Mouse (Mus musculus) adipocyte (in vitro differentiated cells): ENCODE results near the gene Gm15091.
"Not testable (repeated sequence)": the region's sequence is repeated elsewhere in the genome, so short reads cannot be mapped to it uniquely, and the experiment has no call there.

Source experiments
- DNase-seq: peaks from one replicate; pipeline ENCODE4 v3.0.0-alpha.2; 2016; ENCODE audit warnings: low spot score

The Gm15091 gene

GRCm38 (mm10) chrX:149941355-149941754 is at the start of gene Gm15091:
Gene Gm15091, plus strand, starts transcription at chrX:149941655.
- DNase-seq = not testable (repeated sequence)
